Mouse (Mus musculus) CH12.LX (cell line): ENCODE data around the gene Wipf1. TPM values are rescaled to one million over a fixed set of nuclear protein-coding genes. Genes with fewer than 3 reads are reported as not detected.

Source experiments
- DNase-seq: peaks from one replicate; pipeline ENCODE4 v3.0.0-alpha.2; 2013; ENCODE audit errors: extremely low read depth
- H3K27ac ChIP-seq: 2 replicates; pipeline ENCODE4 v1.5.1; 2012; ENCODE audit warnings: low read depth, mild to moderate bottlenecking, control low read depth, moderate library complexity; ENCODE audit not compliant: insufficient read depth
- H3K27me3 ChIP-seq: replicated peaks from 2 replicates; pipeline ENCODE3; 2012; ENCODE audit warnings: inconsistent platforms
- H3K36me3 ChIP-seq, 2 experiments: replicated peaks in 1 of 2; 2 replicates each; pipeline versions ENCODE3 to v1.6.1; 2012; ENCODE audit warnings: inconsistent platforms in 1 of 2, low read length in 1 of 2, mild to moderate bottlenecking in 1 of 2, mixed read lengths in 1 of 2, moderate library complexity in 1 of 2; ENCODE audit not compliant: control insufficient read depth in 1 of 2, insufficient read depth in 1 of 2
- H3K4me1 ChIP-seq, 2 experiments: 2 replicates each; pipeline ENCODE4 v1.6.1; 2012; ENCODE audit warnings: inconsistent platforms in 1 of 2, moderate library complexity in 1 of 2; ENCODE audit not compliant: insufficient read depth in 2 of 2, control insufficient read depth in 1 of 2
- H3K4me2 ChIP-seq: 2 replicates; pipeline ENCODE4 v1.6.1; 2012; ENCODE audit warnings: low read depth, mild to moderate bottlenecking, control low read depth; ENCODE audit not compliant: poor library complexity, insufficient read depth, severe bottlenecking
- H3K4me3 ChIP-seq, 3 experiments: fragments of 150-350 bp in 1 of 3; sonication (generic) in 1 of 3; replicated peaks in 1 of 3; 2 replicates each; pipeline versions ENCODE3 to v1.5.1; 2011 to 2012; ENCODE audit warnings: low read depth in 2 of 3, low read length in 2 of 3, mild to moderate bottlenecking in 2 of 3, moderate library complexity in 2 of 3, control low read depth in 1 of 3, improper control_type of control experiment in 1 of 3, inconsistent platforms in 1 of 3, mixed read lengths in 1 of 3; ENCODE audit not compliant: poor library complexity in 1 of 3
- H3K79me2 ChIP-seq: replicated peaks from 2 replicates; pipeline ENCODE4 v1.6.1; 2012; ENCODE audit warnings: mild to moderate bottlenecking, moderate library complexity; ENCODE audit not compliant: control insufficient read depth, poor library complexity, insufficient read depth, severe bottlenecking; ENCODE audit errors: extremely low read depth
- H3K9ac ChIP-seq: 2 replicates; pipeline ENCODE4 v1.6.1; 2012; ENCODE audit warnings: low read depth, mild to moderate bottlenecking, control low read depth, moderate library complexity; ENCODE audit not compliant: insufficient read depth
- H3K9me3 ChIP-seq: replicated peaks from 2 replicates; pipeline ENCODE3; 2012; ENCODE audit warnings: low read length, inconsistent platforms, mixed read lengths
- BHLHE40 ChIP-seq: IDR thresholded peaks from 2 replicates; pipeline ENCODE4 v1.6.1; 2011; ENCODE audit warnings: mild to moderate bottlenecking, low read depth, low read length, improper control_type of control experiment
- CHD1 ChIP-seq: IDR thresholded peaks from 2 replicates; pipeline ENCODE4 v1.6.1; 2012; ENCODE audit warnings: low read depth, low read length, improper control_type of control experiment, inconsistent platforms
- CHD2 ChIP-seq: IDR thresholded peaks from 2 replicates; pipeline ENCODE4 v1.6.1; 2011; ENCODE audit warnings: low read length, improper control_type of control experiment
- CTCF ChIP-seq, 2 experiments: IDR thresholded peaks in 1 of 2; conservative IDR thresholded peaks in 1 of 2; 2 replicates each; pipeline ENCODE4 v1.5.1; 2011 to 2012; ENCODE audit warnings: low read depth in 2 of 2, low read length in 2 of 2, improper control_type of control experiment in 1 of 2, inconsistent platforms in 1 of 2, mild to moderate bottlenecking in 1 of 2, moderate library complexity in 1 of 2
- E2F4 ChIP-seq: IDR thresholded peaks from 2 replicates; pipeline ENCODE4 v1.6.1; 2011; ENCODE audit warnings: low read depth, low read length, improper control_type of control experiment; ENCODE audit not compliant: insufficient replicate concordance
- ELF1 ChIP-seq: IDR thresholded peaks from 2 replicates; pipeline ENCODE4 v1.6.1; 2014; ENCODE audit warnings: low read depth, mild to moderate bottlenecking, inconsistent platforms, low read length, improper control_type of control experiment
- EP300 ChIP-seq: IDR thresholded peaks from 2 replicates; pipeline ENCODE4 v1.6.1; 2011; ENCODE audit warnings: low read length, improper control_type of control experiment
- ETS1 ChIP-seq: conservative IDR thresholded peaks from 2 replicates; pipeline ENCODE4 v1.6.1; 2012; ENCODE audit warnings: low read depth, mild to moderate bottlenecking, inconsistent platforms, low read length, improper control_type of control experiment, moderate library complexity
- GABPA ChIP-seq: IDR thresholded peaks from 2 replicates; pipeline ENCODE4 v1.6.1; 2012; ENCODE audit warnings: low read depth, low read length, improper control_type of control experiment, inconsistent platforms; ENCODE audit not compliant: insufficient replicate concordance
- HCFC1 ChIP-seq: IDR thresholded peaks from 2 replicates; pipeline ENCODE4 v1.6.1; 2012; ENCODE audit warnings: low read depth, mild to moderate bottlenecking, inconsistent platforms, low read length, improper control_type of control experiment
- IRF4 ChIP-seq: IDR thresholded peaks from 2 replicates; pipeline ENCODE4 v1.6.1; 2014; ENCODE audit warnings: low read depth, mild to moderate bottlenecking, inconsistent platforms, low read length, improper control_type of control experiment
- JUN ChIP-seq: IDR thresholded peaks from 2 replicates; pipeline ENCODE4 v1.6.1; 2011; ENCODE audit warnings: low read depth, mild to moderate bottlenecking, low read length, improper control_type of control experiment, moderate library complexity; ENCODE audit not compliant: insufficient read depth
- JUND ChIP-seq: conservative IDR thresholded peaks from 2 replicates; pipeline ENCODE4 v1.6.1; 2011; ENCODE audit warnings: low read depth, low read length, improper control_type of control experiment
- KAT2A ChIP-seq: IDR thresholded peaks from 2 replicates; pipeline ENCODE4 v1.6.1; 2012; ENCODE audit warnings: low read length, improper control_type of control experiment, inconsistent platforms; ENCODE audit not compliant: insufficient replicate concordance
- MAFK ChIP-seq: IDR thresholded peaks from 2 replicates; pipeline ENCODE4 v1.6.1; 2011; ENCODE audit warnings: low read length, improper control_type of control experiment; ENCODE audit not compliant: insufficient replicate concordance
- MAX ChIP-seq: IDR thresholded peaks from 2 replicates; pipeline ENCODE4 v1.6.1; 2011; ENCODE audit warnings: low read length, improper control_type of control experiment
- MAZ ChIP-seq: IDR thresholded peaks from 2 replicates; pipeline ENCODE4 v1.6.1; 2012; ENCODE audit warnings: low read depth, mild to moderate bottlenecking, inconsistent platforms, low read length, improper control_type of control experiment, moderate library complexity
- MEF2A ChIP-seq: IDR thresholded peaks from 2 replicates; pipeline ENCODE4 v1.6.1; 2014; ENCODE audit warnings: low read depth, mild to moderate bottlenecking, inconsistent platforms, low read length, improper control_type of control experiment, borderline replicate concordance
- MXI1 ChIP-seq: IDR thresholded peaks from 2 replicates; pipeline ENCODE4 v1.6.1; 2011; ENCODE audit warnings: mild to moderate bottlenecking, low read depth, low read length, improper control_type of control experiment
- MYC ChIP-seq: IDR thresholded peaks from 2 replicates; pipeline ENCODE4 v1.6.1; 2011; ENCODE audit warnings: low read depth, mild to moderate bottlenecking, improper control_type of control experiment, low read length
- NELFE ChIP-seq: IDR thresholded peaks from 2 replicates; pipeline ENCODE4 v1.6.1; 2011; ENCODE audit warnings: low read depth, low read length, improper control_type of control experiment
- NRF1 ChIP-seq: IDR thresholded peaks from 2 replicates; pipeline ENCODE4 v1.6.1; 2014; ENCODE audit warnings: low read depth, mild to moderate bottlenecking, inconsistent platforms, low read length, improper control_type of control experiment, moderate library complexity
- PAX5 ChIP-seq: IDR thresholded peaks from 2 replicates; pipeline ENCODE4 v1.6.1; 2012; ENCODE audit warnings: low read length, inconsistent platforms, mixed read lengths
- POLR2A ChIP-seq: IDR thresholded peaks from 2 replicates; pipeline ENCODE4 v1.6.1; 2011; ENCODE audit warnings: low read depth, mild to moderate bottlenecking, improper control_type of control experiment, low read length
- POLR2AphosphoS2 ChIP-seq: IDR thresholded peaks from 2 replicates; pipeline ENCODE4 v1.6.1; 2011; ENCODE audit warnings: low read depth, low read length, improper control_type of control experiment
- RAD21 ChIP-seq: IDR thresholded peaks from 2 replicates; pipeline ENCODE4 v1.6.1; 2011; ENCODE audit warnings: low read depth, mild to moderate bottlenecking, low read length, improper control_type of control experiment, moderate library complexity
- RCOR1 ChIP-seq: conservative IDR thresholded peaks from 2 replicates; pipeline ENCODE4 v1.6.1; 2012; ENCODE audit warnings: low read depth, mild to moderate bottlenecking, inconsistent platforms, low read length, improper control_type of control experiment
- SIN3A ChIP-seq: IDR thresholded peaks from 2 replicates; pipeline ENCODE4 v1.6.1; 2012; ENCODE audit warnings: low read length, improper control_type of control experiment, inconsistent platforms
- SMC3 ChIP-seq: IDR thresholded peaks from 2 replicates; pipeline ENCODE4 v1.6.1; 2011; ENCODE audit warnings: low read depth, low read length, improper control_type of control experiment
- TBP ChIP-seq: conservative IDR thresholded peaks from 2 replicates; pipeline ENCODE4 v1.6.1; 2011; ENCODE audit warnings: low read depth, low read length, improper control_type of control experiment
- TCF12 ChIP-seq: IDR thresholded peaks from 2 replicates; pipeline ENCODE4 v1.6.1; 2014; ENCODE audit warnings: low read depth, mild to moderate bottlenecking, inconsistent platforms, low read length, improper control_type of control experiment
- UBTF ChIP-seq: IDR thresholded peaks from 2 replicates; pipeline ENCODE4 v1.6.1; 2012; ENCODE audit warnings: low read depth, mild to moderate bottlenecking, inconsistent platforms, low read length, improper control_type of control experiment, moderate library complexity
- USF1 ChIP-seq: IDR thresholded peaks from 2 replicates; pipeline ENCODE4 v1.6.1; 2014; ENCODE audit warnings: low read depth, mild to moderate bottlenecking, inconsistent platforms, low read length, improper control_type of control experiment
- USF2 ChIP-seq: conservative IDR thresholded peaks from 2 replicates; pipeline ENCODE4 v1.6.1; 2011; ENCODE audit warnings: low read depth, low read length, improper control_type of control experiment
- ZC3H11A ChIP-seq: IDR thresholded peaks from 2 replicates; pipeline ENCODE4 v1.6.1; 2012; ENCODE audit warnings: low read depth, mild to moderate bottlenecking, inconsistent platforms, low read length, improper control_type of control experiment
- ZKSCAN1 ChIP-seq: IDR thresholded peaks from 2 replicates; pipeline ENCODE4 v1.6.1; 2012; ENCODE audit warnings: low read depth, inconsistent platforms, low read length, improper control_type of control experiment, borderline replicate concordance
- ZMIZ1 ChIP-seq: IDR thresholded peaks from 2 replicates; pipeline ENCODE4 v1.6.1; 2012; ENCODE audit warnings: low read depth, mild to moderate bottlenecking, inconsistent platforms, low read length, improper control_type of control experiment
- ZNF384 ChIP-seq: IDR thresholded peaks from 2 replicates; pipeline ENCODE4 v1.6.1; 2012; ENCODE audit warnings: low read depth, low read length, improper control_type of control experiment, inconsistent platforms
- dilution Hi-C: fragments of 300-500 bp; cut with MboI; formaldehyde crosslinking; loops from 2 replicates; pipeline ENCODE4 v1.14.3; 2020; ENCODE audit warnings: low sequenced_read_pairs; ENCODE audit not compliant: extremely low pct_unique_long_range_greater_than_20kb, extremely low pct_ligation_motif_present
- in situ Hi-C: fragments of 300-500 bp; cut with MboI; formaldehyde crosslinking; loops from 3 replicates; pipeline ENCODE4 v1.14.3; 2019; ENCODE audit warnings: low sequenced_read_pairs, low pct_ligation_motif_present, low pct_unique_long_range_greater_than_20kb, mixed read lengths
- polyA plus RNA-seq: library from polyadenylated mRNA; unstranded; fragments of >175 nt; gene quantifications from 2 replicates; pipeline ENCODE4 v1.2.1, GENCODE M21; 2012; ENCODE audit warnings: low read depth; ENCODE audit not compliant: insufficient read length
- total RNA-seq, 2 experiments: library from RNA; depleted of rRNA; stranded (reverse); fragments of 300-350 nt in 1 of 2; fragments of >200 nt in 1 of 2; gene quantifications; 2 replicates each; pipeline ENCODE4 v1.2.3; 2012 to 2014

Wipf1 gene
- total and polyA plus RNA-seq, 3 experiments = 18.3 to 95.0 (median 21.8) TPM

GRCm38 (mm10) chr2:73540450-73541162 lies 11.1 kb upstream of the Wipf1 start:
- dilution Hi-C loops = no loop called here
- Histone ChIP-seq H3K4me3 (peak overlapping the region; percentile 33 to 52 (median 50)), H3K9me3 (no peaks in the 10 kb centered on the region), H3K79me2 (no peaks in the 10 kb centered on the region), H3K9ac (peak overlapping the region; percentile 91), H3K4me2 (peak overlapping the region; percentile 96), H3K27ac (peak overlapping the region; percentile 33; the same call in 1 of the 2 replicates), H3K4me1 (peaks cover 7 to 17% of the 10 kb centered on the region in 2 experiments; a peak in 3 of 4 replicates), H3K27me3 (no peaks in the 10 kb centered on the region), H3K36me3 (no peaks in the 10 kb centered on the region)
- TF ChIP-seq CTCF (conservative IDR thresholded peaks at IDR 0.05 in 1 of 2, IDR thresholded peaks at IDR 0.05 in 1 of 2; ENCODE audit: low read depth in 2 of 2, low read length in 2 of 2) (no peak), ETS1 (peak; percentile 46; the same call in 1 of the 2 replicates), MEF2A (no peak; the same call in 1 of the 2 replicates), RAD21 (no peak), ZMIZ1 (no peak), MAZ (no peak; the same call in 1 of the 2 replicates), EP300 (0 out of 2 replicates have a peak, but pooled peaks have one; percentile 27), JUN (no peak), NELFE (peak; percentile 33; the same call in 1 of the 2 replicates), UBTF (no peak), RCOR1 (no peak), KAT2A (no peak), USF2 (no peak), ZKSCAN1 (no peak), BHLHE40 (peak; percentile 66), IRF4 (peak; percentile 40), PAX5 (no peak), ELF1 (peak; percentile 77), ZNF384 (no peak), USF1 (no peak), POLR2AphosphoS2 (no peak), MAX (peak; percentile 89), CHD1 (no peak; the same call in 1 of the 2 replicates), ZC3H11A (no peak), SIN3A (no peak), JUND (no peak), GABPA (no peak), SMC3 (no peak), MAFK (no peak), MYC (peak; percentile 34; the same call in 1 of the 2 replicates), NRF1 (no peak), TBP (0 out of 2 replicates have a peak, but pooled peaks have one; percentile 21), TCF12 (peak; percentile 46; the same call in 1 of the 2 replicates), CHD2 (peak; percentile 77), HCFC1 (peak; percentile 11; the same call in 1 of the 2 replicates), MXI1 (no peak; the same call in 1 of the 2 replicates), E2F4 (peak; percentile 38; the same call in 1 of the 2 replicates), POLR2A (peak; percentile 58)
- in situ Hi-C loops = no loop called here
- DNase-seq = peak; percentile 80
